Mouse (Mus musculus) hindbrain, embryonic 11.5 days (tissue): ENCODE measurements at regions not wholly inside any gene's neighbourhood (a gene's known extent, or its start where the extent isn't known, plus 50 kb on each side); places are given as distances from the start of the nearest gene placed in this dataset.

Source experiments
- ATAC-seq: fragments of 200-750 bp; cut with Nextera tagmentation; 2 replicates; pipeline ENCODE4 v1.8.0; 2017; ENCODE audit warnings: mild to moderate bottlenecking, moderate TSS enrichment, moderate library complexity; ENCODE audit not compliant: low FRiP score
- DNase-seq: peaks from one replicate; pipeline ENCODE4 v3.0.0-alpha.2; 2015; ENCODE audit warnings: low spot score
- H3K27ac ChIP-seq: fragments of 300-500 bp; sonication (generic); 2 replicates; pipeline ENCODE4 v1.5.1; 2014; ENCODE audit warnings: mild to moderate bottlenecking, low read depth, low read length
- H3K27me3 ChIP-seq: fragments of 300-500 bp; sonication (generic); 2 replicates; pipeline ENCODE4 v1.6.1; 2014; ENCODE audit warnings: mild to moderate bottlenecking, low read length, moderate library complexity, mixed read lengths; ENCODE audit not compliant: control insufficient read depth, insufficient read depth
- H3K36me3 ChIP-seq: fragments of 300-500 bp; sonication (generic); 2 replicates; pipeline ENCODE4 v1.6.1; 2014; ENCODE audit warnings: mild to moderate bottlenecking, low read length, moderate library complexity, mixed read lengths; ENCODE audit not compliant: control insufficient read depth, insufficient read depth
- H3K4me1 ChIP-seq: fragments of 300-500 bp; sonication (generic); replicated peaks from 2 replicates; pipeline ENCODE4 v1.6.1; 2014; ENCODE audit warnings: low read length, mixed read lengths; ENCODE audit not compliant: control insufficient read depth, insufficient read depth
- H3K4me2 ChIP-seq: fragments of 300-500 bp; sonication (generic); replicated peaks from 2 replicates; pipeline ENCODE4 v1.6.1; 2014; ENCODE audit warnings: mild to moderate bottlenecking, low read depth, low read length
- H3K4me3 ChIP-seq: fragments of 300-500 bp; sonication (generic); 2 replicates; pipeline ENCODE4 v1.5.1; 2014; ENCODE audit warnings: low read depth, low read length
- H3K9ac ChIP-seq: fragments of 300-500 bp; sonication (generic); 2 replicates; pipeline ENCODE4 v1.6.1; 2014; ENCODE audit warnings: low read depth, low read length
- H3K9me3 ChIP-seq: fragments of 300-500 bp; sonication (generic); 2 replicates; pipeline ENCODE4 v1.6.1; 2016; ENCODE audit warnings: low read length; ENCODE audit not compliant: control insufficient read depth
- WGBS: fragments of 180-500 bp; shearing (Covaris S2); extraction: QIAGEN DNeasy Blood & Tissue Kit; methylation state at CpG from one replicate; pipeline ENCODE4 v1.1.7; 2014; 5-methylcytosine and 5-hydroxymethylcytosine counted together

DNA sequence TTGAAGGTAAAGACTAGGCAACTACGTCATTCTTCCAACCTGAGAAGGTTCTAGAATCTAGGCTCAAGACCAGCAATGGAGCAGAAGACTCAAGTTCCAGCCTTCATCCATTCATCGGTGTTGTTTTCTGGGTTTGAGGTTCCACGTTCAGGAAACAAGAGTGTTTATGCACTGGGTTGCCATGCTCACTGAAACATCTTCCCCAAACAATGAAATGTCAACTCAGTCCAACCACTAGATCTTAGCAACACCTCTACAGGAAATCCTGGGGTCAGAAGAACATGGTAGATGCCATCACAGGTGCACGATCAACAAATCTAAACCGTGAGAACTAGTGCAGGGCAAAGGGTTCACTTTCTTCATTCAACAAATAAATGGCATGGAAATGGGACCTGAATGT is 304.8 kb upstream of the Klf3 start:
- H3K4me3 ChIP-seq: no peak overlapping the region
- no peaks in the 10 kb centered on the region for H3K4me1 ChIP-seq
- DNase-seq (no peak), ATAC-seq (no peak)
- no peak overlapping the region for H3K27ac ChIP-seq
- no peaks in the 10 kb centered on the region for H3K27me3 ChIP-seq
- WGBS: 90% methylated on average over 5 of the region's 5 CpGs
- H3K4me2 ChIP-seq: no peak overlapping the region
- H3K36me3 ChIP-seq: no peaks in the 10 kb centered on the region
- H3K9ac ChIP-seq: no peak overlapping the region
- no peaks in the 10 kb centered on the region for H3K9me3 ChIP-seq

DNA sequence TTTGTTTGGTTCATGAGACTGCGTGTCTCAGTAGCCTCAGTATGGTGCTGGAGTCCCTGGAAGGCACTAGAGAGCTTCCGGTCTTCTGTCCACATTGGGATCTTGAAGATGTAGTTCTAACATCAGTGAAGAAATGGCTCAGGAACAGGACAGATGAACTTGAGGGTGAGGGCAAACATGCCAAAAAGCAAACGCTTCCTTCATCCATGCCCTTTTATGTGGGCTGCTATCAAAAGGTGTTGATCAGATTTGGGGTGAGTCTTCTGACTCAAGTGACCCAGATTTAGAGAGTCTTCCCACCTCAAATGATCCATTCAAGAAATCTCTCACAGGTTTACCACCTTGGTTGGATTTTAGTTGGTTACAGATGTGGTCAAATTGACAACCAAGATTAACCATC is 304.1 kb upstream of the Klf3 start:
- Histone ChIP-seq H3K4me1 (no peaks in the 10 kb centered on the region), H3K27me3 (no peaks in the 10 kb centered on the region), H3K27ac (no peak overlapping the region), H3K36me3 (no peaks in the 10 kb centered on the region), H3K9ac (no peak overlapping the region), H3K9me3 (no peaks in the 10 kb centered on the region), H3K4me2 (no peak overlapping the region), H3K4me3 (no peak overlapping the region)
- 90% methylated on average over 3 of the region's 3 CpGs for WGBS
- DNase-seq (no peak), ATAC-seq (no peak)

DNA sequence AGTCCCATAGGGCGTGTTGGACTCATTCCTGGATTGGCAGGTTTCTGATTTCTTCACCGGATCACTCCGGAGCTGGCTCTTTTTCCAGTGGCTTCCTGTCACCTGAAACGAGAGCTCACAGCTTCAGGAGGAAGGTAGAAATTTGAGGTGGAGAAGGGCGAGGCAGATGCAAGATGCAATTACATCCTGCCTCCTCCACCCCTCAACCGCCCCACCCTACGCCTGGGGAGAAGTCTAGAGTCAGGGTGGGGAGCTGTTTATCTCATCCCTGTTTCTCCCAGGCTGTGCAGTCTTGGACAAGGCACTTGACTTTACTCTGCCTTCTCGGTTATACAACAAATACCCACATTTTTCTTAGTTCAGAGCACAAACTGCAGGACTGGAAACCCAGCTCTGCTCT is 302.8 kb upstream of the Klf3 start:
- Histone ChIP-seq H3K9ac (no peak overlapping the region), H3K4me3 (no peak overlapping the region), H3K27me3 (no peaks in the 10 kb centered on the region), H3K4me1 (no peaks in the 10 kb centered on the region; the same call in 1 of the 2 replicates), H3K36me3 (no peaks in the 10 kb centered on the region), H3K27ac (no peak overlapping the region), H3K4me2 (no peak overlapping the region), H3K9me3 (no peaks in the 10 kb centered on the region)
- DNase-seq (no peak), ATAC-seq (no peak)
- WGBS: 86% methylated on average over 8 of the region's 8 CpGs

DNA sequence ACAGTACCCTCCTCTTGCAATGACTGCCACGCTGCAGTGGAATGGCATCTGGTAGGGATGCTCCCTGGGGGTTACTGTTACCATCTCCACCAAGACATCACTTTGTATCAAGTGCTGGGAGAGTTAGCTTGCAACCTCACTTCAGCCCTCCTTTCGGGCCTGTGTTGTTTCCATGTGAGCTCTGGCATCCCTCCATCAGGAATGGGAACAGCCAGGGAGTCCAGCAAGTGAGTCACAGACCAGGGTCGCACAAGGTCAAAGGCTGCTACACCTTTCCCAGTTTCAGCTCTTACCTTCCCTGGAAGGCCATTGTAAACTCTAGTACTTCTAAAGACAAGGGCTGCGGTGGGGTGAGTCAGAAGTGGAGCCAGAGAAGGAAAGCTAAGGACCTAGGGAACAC is 302.3 kb upstream of the Klf3 start:
- WGBS: 77% methylated on average over 4 of the region's 4 CpGs
- H3K4me1 ChIP-seq: no peaks in the 10 kb centered on the region; the same call in 1 of the 2 replicates
- DNase-seq: no peak

DNA sequence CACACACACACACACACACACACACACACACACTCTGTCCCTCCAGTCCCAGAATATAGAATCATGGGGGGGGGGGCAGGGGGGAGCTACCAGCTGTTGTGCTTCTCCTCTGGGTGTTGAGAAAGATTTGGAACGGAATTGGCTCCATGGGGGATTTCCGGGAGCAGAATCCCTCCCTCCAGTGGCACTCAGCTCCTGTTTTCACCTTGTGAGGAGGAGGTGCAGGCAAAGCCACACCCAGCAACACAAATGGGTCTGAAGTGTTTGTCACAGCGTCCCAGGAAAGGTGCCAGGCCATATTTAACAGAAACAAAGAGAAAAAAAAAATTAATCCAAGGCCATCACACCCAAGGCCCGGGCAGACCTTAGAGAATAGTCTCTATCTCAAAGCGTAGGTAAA is 301.4 kb upstream of the Klf3 start:
- H3K27ac ChIP-seq: no peak overlapping the region
- H3K36me3 ChIP-seq: no peaks in the 10 kb centered on the region
- ATAC-seq: no peak
- 76% methylated on average over 5 of the region's 5 CpGs for whole genome bisulfite sequencing
- H3K27me3 ChIP-seq: no peaks in the 10 kb centered on the region
- H3K9me3 ChIP-seq: no peaks in the 10 kb centered on the region
- H3K4me3 ChIP-seq: no peak overlapping the region
- H3K4me2 ChIP-seq: no peak overlapping the region
- H3K4me1 ChIP-seq: no peaks in the 10 kb centered on the region; the same call in 1 of the 2 replicates
- no peak for DNase-seq
- no peak overlapping the region for H3K9ac ChIP-seq

More for the DNA sequence above, 302.3 kb upstream of the Klf3 start:
- H3K36me3 ChIP-seq: no peaks in the 10 kb centered on the region
- H3K4me2 ChIP-seq: no peak overlapping the region
- no peak overlapping the region for H3K27ac ChIP-seq
- H3K27me3 ChIP-seq: no peaks in the 10 kb centered on the region
- no peak for ATAC-seq
- H3K4me3 ChIP-seq: no peak overlapping the region
- no peak overlapping the region for H3K9ac ChIP-seq
- no peaks in the 10 kb centered on the region for H3K9me3 ChIP-seq

DNA sequence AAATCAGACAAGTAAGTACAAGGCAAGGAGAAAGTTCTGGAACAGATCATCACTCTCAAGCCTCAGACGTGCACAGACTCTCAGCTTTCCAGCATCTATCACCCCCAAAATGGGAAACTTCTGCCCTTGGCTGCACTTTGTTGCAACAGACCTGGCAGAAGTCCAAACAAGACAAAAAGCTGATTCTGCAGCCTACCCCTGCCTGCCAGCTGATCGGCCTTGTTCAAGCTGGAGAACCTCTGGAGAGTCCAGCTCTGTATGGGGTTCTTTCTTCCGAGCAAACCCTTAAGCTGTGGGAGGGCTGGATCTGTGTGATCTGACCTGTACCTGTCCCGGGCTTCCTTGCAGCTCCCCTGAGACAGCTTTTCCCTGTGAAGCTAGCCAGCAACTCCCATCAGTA is 299.7 kb upstream of the Klf3 start:
- no peak overlapping the region for H3K9ac ChIP-seq
- H3K27me3 ChIP-seq: no peaks in the 10 kb centered on the region
- DNase-seq (no peak), ATAC-seq (no peak)
- H3K36me3 ChIP-seq: no peaks in the 10 kb centered on the region
- H3K4me1 ChIP-seq: no peaks in the 10 kb centered on the region; the same call in 1 of the 2 replicates
- no peaks in the 10 kb centered on the region for H3K9me3 ChIP-seq
- H3K27ac ChIP-seq: no peak overlapping the region
- H3K4me2 ChIP-seq: no peak overlapping the region
- WGBS: 52% methylated on average over 4 of the region's 4 CpGs
- H3K4me3 ChIP-seq: no peak overlapping the region

DNA sequence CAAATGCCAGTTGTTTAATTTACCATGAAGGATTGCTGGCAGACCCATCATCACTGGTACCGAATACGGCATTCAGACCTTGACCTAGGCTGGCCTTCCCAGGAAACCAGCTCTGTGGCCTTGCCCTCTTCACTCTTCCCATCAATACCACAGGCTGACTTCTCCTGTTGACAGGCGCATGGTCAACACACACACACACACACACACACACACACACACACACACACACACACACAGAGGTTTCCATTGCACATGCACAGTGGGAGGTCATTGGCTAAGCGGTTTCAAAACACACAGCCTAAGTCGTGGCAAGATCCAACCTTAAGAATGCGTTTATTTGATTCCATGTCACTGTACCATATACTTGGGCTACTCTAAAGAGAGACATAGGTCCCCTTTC is 298.7 kb upstream of the Klf3 start:
- H3K4me3 ChIP-seq: no peak overlapping the region
- no peak overlapping the region for H3K9ac ChIP-seq
- no peaks in the 10 kb centered on the region for H3K9me3 ChIP-seq
- H3K27ac ChIP-seq: no peak overlapping the region
- DNase-seq: peak; percentile 33
- 34% methylated on average over 6 of the region's 6 CpGs for WGBS
- no peaks in the 10 kb centered on the region for H3K36me3 ChIP-seq
- peak; percentile 14; the same call in 1 of the 2 replicates for ATAC-seq
- no peaks in the 10 kb centered on the region; the same call in 1 of the 2 replicates for H3K4me1 ChIP-seq
- no peak overlapping the region for H3K4me2 ChIP-seq
- no peaks in the 10 kb centered on the region for H3K27me3 ChIP-seq

DNA sequence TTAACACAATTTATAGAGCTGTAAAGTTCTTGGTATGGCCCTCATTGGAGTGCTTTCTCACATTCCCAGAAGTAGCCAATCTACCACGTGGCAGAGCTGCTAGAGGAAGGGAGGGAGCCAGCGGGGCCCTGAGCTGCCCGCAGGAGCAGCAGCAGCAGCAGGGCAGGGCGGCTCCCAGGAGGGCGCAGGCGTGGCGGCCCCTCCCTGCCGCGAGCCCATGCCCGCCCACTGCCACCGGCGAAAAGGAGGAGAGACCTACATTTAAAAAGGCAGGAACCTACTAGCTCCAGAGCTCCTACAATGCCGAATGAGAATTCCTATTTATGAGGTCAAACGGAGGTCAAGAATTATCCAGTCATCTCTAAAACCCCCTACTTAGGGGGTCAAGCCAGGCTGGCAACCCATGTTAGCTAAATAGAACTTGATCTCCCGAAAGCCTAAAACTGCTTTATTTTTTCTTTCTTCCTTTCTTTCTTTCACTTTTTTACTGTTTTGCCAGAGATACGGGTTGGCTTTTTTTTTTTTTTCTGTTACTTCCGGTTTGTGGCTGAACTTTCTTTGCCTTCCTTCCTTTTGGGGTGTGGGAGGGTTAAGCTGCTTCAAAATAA is 297.9 kb upstream of the Klf3 start:
- no peaks in the 10 kb centered on the region for H3K36me3 ChIP-seq
- H3K4me1 ChIP-seq: no peaks in the 10 kb centered on the region; the same call in 1 of the 2 replicates
- ATAC-seq (peak; percentile 64), DNase-seq (peak; percentile 68)
- 0 out of 2 replicates have a peak overlapping the region, but pooled peaks have one; percentile 14 for H3K27ac ChIP-seq
- H3K4me3 ChIP-seq: peak overlapping the region; percentile 27
- H3K9me3 ChIP-seq: no peaks in the 10 kb centered on the region
- H3K4me2 ChIP-seq: peak overlapping the region; percentile 52
- H3K27me3 ChIP-seq: no peaks in the 10 kb centered on the region
- no peak overlapping the region for H3K9ac ChIP-seq
- under 1% methylated on average over 17 of the region's 17 CpGs for WGBS

DNA sequence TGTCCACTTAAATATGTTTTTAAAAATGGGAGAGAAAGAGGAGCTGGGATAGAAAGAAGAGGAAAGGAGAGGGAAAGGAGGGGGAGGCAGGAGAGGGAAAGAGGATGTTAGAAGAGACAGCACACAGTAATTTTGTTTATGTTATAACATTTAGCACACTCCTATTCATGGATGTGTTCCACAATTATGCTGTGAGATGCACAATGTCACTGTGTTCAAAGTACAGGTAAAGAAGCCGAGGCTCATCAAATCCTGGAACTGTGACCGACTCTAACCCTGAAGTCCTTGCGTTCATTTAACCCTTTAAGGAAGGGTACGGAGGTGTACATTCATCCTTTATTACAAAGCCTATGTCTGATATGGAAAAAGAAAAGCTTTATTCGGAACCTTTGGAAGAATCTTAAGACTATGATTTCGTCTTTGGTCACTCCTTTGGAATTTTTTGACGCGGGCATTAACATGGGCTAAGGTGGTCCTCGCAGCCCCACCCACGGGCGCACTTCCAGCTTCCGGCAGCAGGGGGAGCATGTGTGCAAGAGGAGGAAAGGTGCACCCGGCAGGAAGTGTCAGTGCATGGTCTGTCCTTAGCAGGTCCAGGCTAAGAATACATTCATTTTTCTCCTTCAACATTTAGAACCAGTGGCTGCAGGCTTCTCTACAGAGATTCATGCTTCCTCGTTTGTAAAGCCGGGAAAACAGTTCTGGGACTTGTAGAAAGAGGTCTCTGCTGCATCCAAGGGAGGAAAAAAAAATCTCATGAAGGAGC is 297.2 kb upstream of the Klf3 start:
- Histone ChIP-seq H3K9ac (no peak overlapping the region), H3K27me3 (no peaks in the 10 kb centered on the region), H3K4me3 (peak overlapping the region; percentile 27), H3K4me2 (peak overlapping the region; percentile 52), H3K9me3 (no peaks in the 10 kb centered on the region), H3K4me1 (no peaks in the 10 kb centered on the region; the same call in 1 of the 2 replicates), H3K27ac (no peak overlapping the region), H3K36me3 (no peaks in the 10 kb centered on the region)
- peak; percentile 65 for ATAC-seq
- DNase-seq: peak; percentile 94
- 4% methylated on average over 15 of the region's 15 CpGs for WGBS
